Mouse (Mus musculus): ENCODE data around the gene Chd2. TPM values are rescaled to one million over a fixed set of nuclear protein-coding genes. Genes with fewer than 3 reads are reported as not detected.

Gene Chd2
- polyA plus RNA-seq, 1 experiment: 5.8 TPM

GRCm38 (mm10) chr7:73586206-73586605, 44.6 kb upstream of the Chd2 start:
- TF ChIP-seq CTCF (IDR thresholded peaks at IDR 0.05; ENCODE audit: control insufficient read depth, insufficient read depth, insufficient read length): no peak
- TF ChIP-seq MYOG (IDR thresholded peaks at IDR 0.05; ENCODE audit: control insufficient read depth, extremely low read depth, insufficient read length): no peak
- no peak for TF ChIP-seq CEBPB (IDR thresholded peaks at IDR 0.05; ENCODE audit: low read depth)

DNA sequence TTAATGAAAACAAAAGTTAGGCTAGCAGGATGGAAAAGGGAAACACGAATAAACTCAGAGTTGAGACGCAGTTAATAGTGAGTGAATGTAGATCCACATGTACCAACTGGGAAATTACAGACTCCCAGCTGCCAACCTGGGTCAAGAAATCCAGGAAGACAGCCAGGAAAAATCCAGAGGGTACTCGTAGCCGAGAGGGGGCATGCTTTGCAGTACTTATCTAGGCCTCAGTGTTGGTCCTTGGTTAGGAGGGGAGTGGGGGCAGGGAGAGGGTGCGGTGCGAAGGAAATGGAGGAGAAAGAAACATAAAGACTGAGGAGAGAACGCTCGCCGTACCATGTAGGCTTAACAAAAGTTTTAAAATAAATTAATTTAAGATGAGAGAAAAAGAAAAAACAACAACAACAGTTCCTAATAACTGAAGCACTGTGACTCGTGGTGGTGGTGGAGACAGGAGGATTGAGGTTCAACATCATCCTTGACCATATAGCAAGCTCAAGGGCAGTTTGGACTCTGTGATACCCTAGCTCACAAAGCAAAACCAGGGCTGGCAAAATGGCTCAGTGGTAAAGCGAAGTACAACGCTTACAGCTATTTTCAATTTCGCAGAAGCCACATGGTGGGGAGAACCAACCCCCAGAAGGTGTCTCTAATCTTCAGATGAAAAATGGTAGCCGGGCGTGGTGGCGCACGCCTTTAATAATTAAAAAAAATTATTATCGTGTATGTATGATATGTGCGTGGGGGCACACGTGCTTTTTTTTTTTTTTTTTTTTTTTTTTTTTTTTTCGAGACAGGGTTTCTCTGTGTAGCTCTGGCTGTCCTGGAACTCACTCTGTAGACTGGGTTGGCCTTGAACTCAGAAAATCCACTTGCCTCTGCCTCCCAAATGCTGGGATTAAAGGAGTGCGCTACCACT, 43.7 kb upstream of the Chd2 start:
- no peak for TF ChIP-seq FOSL1 (IDR thresholded peaks at IDR 0.05; ENCODE audit: insufficient read depth, low read length, poor library complexity, severe bottlenecking)
- TF ChIP-seq CEBPB (IDR thresholded peaks at IDR 0.05; ENCODE audit: low read depth): no peak
- TF ChIP-seq USF1 (IDR thresholded peaks at IDR 0.05; ENCODE audit: low read depth): no peak
- no peak for TF ChIP-seq MYOG (IDR thresholded peaks at IDR 0.05; ENCODE audit: control insufficient read depth, extremely low read depth, insufficient read length)
- TF ChIP-seq MYOD1 (IDR thresholded peaks at IDR 0.05; ENCODE audit: control insufficient read depth, insufficient read length, low read depth): no peak
- no peak for TF ChIP-seq MAX (IDR thresholded peaks at IDR 0.05)
- TF ChIP-seq CTCF (IDR thresholded peaks at IDR 0.05; ENCODE audit: control insufficient read depth, insufficient read depth, insufficient read length): no peak
- Histone ChIP-seq H3K79me2 (ENCODE audit: control insufficient read depth, insufficient read depth) (no peaks in the 10 kb centered on the region), H3K27me3 (ENCODE audit: control insufficient read depth, insufficient read depth, insufficient read length) (no peaks in the 10 kb centered on the region), H3K79me3 (ENCODE audit: low read depth) (no peaks in the 10 kb centered on the region), H3K4me3 (ENCODE audit: insufficient read depth, poor library complexity, severe bottlenecking) (no peak overlapping the region), H3ac (ENCODE audit: control insufficient read depth, insufficient read length, low read depth) (no peak overlapping the region), H3K36me3 (ENCODE audit: control insufficient read depth, insufficient read depth) (no peaks in the 10 kb centered on the region)

More at GRCm38 (mm10) chr7:73586206-73586605, 44.6 kb upstream of the Chd2 start:
- Histone ChIP-seq H3K27me3 (ENCODE audit: control insufficient read depth, insufficient read depth, insufficient read length) (no peaks in the 10 kb centered on the region), H3K36me3 (ENCODE audit: control insufficient read depth, insufficient read depth) (no peaks in the 10 kb centered on the region), H3K79me2 (ENCODE audit: control insufficient read depth, insufficient read depth) (no peaks in the 10 kb centered on the region), H3K4me3 (ENCODE audit: insufficient read depth, poor library complexity, severe bottlenecking) (no peak overlapping the region), H3K79me3 (ENCODE audit: low read depth) (no peaks in the 10 kb centered on the region), H3ac (ENCODE audit: control insufficient read depth, insufficient read length, low read depth) (no peak overlapping the region)

DNA sequence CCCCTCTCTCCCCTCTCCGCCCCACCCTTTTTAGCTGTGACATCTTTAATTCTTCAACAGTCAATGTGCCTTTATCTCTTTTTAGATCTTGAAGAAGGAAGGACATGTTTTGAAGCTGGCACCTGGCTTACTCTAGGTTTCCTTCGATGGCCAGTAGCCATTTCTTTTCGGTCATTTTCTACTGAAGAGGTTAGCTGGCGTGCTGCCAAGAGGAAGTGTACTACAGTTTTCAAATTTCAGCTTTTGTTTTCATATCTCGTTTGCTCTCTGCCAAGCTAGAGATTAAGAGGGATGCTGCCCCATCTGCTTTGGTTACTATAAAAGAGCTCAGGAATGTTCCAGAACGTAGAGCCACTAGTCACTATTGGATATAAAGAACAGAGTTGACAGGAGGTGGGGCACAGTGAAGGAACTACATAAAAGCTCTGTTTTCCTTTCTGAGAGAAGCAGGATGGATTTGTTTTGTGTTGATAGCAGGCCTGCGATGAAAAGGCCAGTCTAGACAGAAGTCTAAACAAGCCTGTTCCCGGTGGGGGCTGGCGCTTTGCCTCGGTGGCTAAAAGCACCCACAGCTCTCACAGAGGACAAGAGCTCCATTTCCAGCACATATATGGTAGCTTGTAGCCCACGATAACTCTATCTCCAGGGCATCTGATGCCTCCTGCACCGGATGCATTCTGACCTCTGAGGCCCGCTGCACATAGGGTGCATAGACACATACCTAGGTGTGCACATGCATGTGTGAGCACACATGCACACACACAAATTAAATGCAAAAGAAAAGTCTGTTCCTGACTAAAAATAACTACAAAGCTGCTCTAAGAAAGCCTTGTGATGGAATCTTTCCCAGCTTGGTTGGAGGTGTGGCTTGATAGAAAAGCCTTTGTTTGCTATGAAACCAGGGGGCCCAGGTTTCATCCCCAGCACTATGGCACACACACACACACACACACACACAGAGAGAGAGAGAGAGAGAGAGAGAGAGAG, 42.7 kb upstream of the Chd2 start:
- H3K79me2 ChIP-seq (ENCODE audit: control insufficient read depth, insufficient read depth): no peaks in the 10 kb centered on the region
- no peaks in the 10 kb centered on the region for H3K27me3 ChIP-seq (ENCODE audit: control insufficient read depth, insufficient read depth, insufficient read length)
- no peak for TF ChIP-seq USF1 (IDR thresholded peaks at IDR 0.05; ENCODE audit: low read depth)
- no peak for TF ChIP-seq MYOD1 (IDR thresholded peaks at IDR 0.05; ENCODE audit: control insufficient read depth, insufficient read length, low read depth)
- no peak for TF ChIP-seq CEBPB (IDR thresholded peaks at IDR 0.05; ENCODE audit: low read depth)
- no peak for TF ChIP-seq MYOG (IDR thresholded peaks at IDR 0.05; ENCODE audit: control insufficient read depth, extremely low read depth, insufficient read length)
- no peak for TF ChIP-seq MAX (IDR thresholded peaks at IDR 0.05)
- TF ChIP-seq CTCF (IDR thresholded peaks at IDR 0.05; ENCODE audit: control insufficient read depth, insufficient read depth, insufficient read length): no peak
- TF ChIP-seq FOSL1 (IDR thresholded peaks at IDR 0.05; ENCODE audit: insufficient read depth, low read length, poor library complexity, severe bottlenecking): no peak
- no peak overlapping the region for H3K4me3 ChIP-seq (ENCODE audit: insufficient read depth, poor library complexity, severe bottlenecking)
- no peaks in the 10 kb centered on the region for H3K36me3 ChIP-seq (ENCODE audit: control insufficient read depth, insufficient read depth)
- no peaks in the 10 kb centered on the region for H3K79me3 ChIP-seq (ENCODE audit: low read depth)
- H3ac ChIP-seq (ENCODE audit: control insufficient read depth, insufficient read length, low read depth): no peak overlapping the region

DNA sequence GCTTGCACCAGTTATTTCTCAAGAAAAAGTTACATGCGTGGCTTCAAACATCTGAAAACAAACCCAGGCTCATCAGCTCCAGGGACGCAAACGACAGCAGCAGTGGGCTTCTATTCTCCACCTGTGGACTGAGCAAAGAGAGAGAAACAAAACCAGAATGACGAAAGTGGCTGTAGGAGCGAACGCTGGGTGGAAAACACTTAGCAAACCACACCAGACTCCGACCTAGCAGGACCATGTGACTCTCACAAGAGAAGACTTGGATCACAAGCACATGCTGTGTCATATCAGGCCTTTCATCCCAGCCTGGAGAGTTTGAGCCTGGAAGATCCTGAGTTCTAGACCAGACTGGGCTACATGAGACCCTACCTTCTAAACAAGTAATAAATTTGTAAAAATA, 41.8 kb upstream of the Chd2 start:
- Histone ChIP-seq H3K4me3 (ENCODE audit: insufficient read depth, poor library complexity, severe bottlenecking) (no peak overlapping the region), H3K36me3 (ENCODE audit: control insufficient read depth, insufficient read depth) (no peaks in the 10 kb centered on the region), H3K27me3 (ENCODE audit: control insufficient read depth, insufficient read depth, insufficient read length) (no peaks in the 10 kb centered on the region), H3K79me2 (ENCODE audit: control insufficient read depth, insufficient read depth) (no peaks in the 10 kb centered on the region), H3ac (ENCODE audit: control insufficient read depth, insufficient read length, low read depth) (no peak overlapping the region), H3K79me3 (ENCODE audit: low read depth) (no peaks in the 10 kb centered on the region)
- TF ChIP-seq USF1 (IDR thresholded peaks at IDR 0.05; ENCODE audit: low read depth) (no peak), FOSL1 (IDR thresholded peaks at IDR 0.05; ENCODE audit: insufficient read depth, low read length, poor library complexity, severe bottlenecking) (no peak), MYOG (IDR thresholded peaks at IDR 0.05; ENCODE audit: control insufficient read depth, extremely low read depth, insufficient read length) (no peak)

GRCm38 (mm10) chr7:73581836-73582375, 40.3 kb upstream of the Chd2 start:
- Histone ChIP-seq H3ac (ENCODE audit: control insufficient read depth, insufficient read length, low read depth) (no peak overlapping the region), H3K27me3 (ENCODE audit: control insufficient read depth, insufficient read depth, insufficient read length) (no peaks in the 10 kb centered on the region), H3K79me3 (ENCODE audit: low read depth) (no peaks in the 10 kb centered on the region), H3K36me3 (ENCODE audit: control insufficient read depth, insufficient read depth) (no peaks in the 10 kb centered on the region), H3K4me3 (ENCODE audit: insufficient read depth, poor library complexity, severe bottlenecking) (no peak overlapping the region), H3K79me2 (ENCODE audit: control insufficient read depth, insufficient read depth) (no peaks in the 10 kb centered on the region)
- TF ChIP-seq MAX (IDR thresholded peaks at IDR 0.05): no peak
- TF ChIP-seq USF1 (IDR thresholded peaks at IDR 0.05; ENCODE audit: low read depth): no peak
- TF ChIP-seq CTCF (IDR thresholded peaks at IDR 0.05; ENCODE audit: control insufficient read depth, insufficient read depth, insufficient read length): no peak
- no peak for TF ChIP-seq FOSL1 (IDR thresholded peaks at IDR 0.05; ENCODE audit: insufficient read depth, low read length, poor library complexity, severe bottlenecking)
- TF ChIP-seq CEBPB (IDR thresholded peaks at IDR 0.05; ENCODE audit: low read depth): no peak
- TF ChIP-seq MYOG (IDR thresholded peaks at IDR 0.05; ENCODE audit: control insufficient read depth, extremely low read depth, insufficient read length): no peak
- no peak for TF ChIP-seq MYOD1 (IDR thresholded peaks at IDR 0.05; ENCODE audit: control insufficient read depth, insufficient read length, low read depth)
